Mouse (Mus musculus) liver, embryonic 14.5 days (tissue): ENCODE data around the gene Scube3. TPM values are rescaled to one million over a fixed set of nuclear protein-coding genes. Genes with fewer than 3 reads are reported as not detected.

Experiments
- ATAC-seq: fragments of 200-750 bp; cut with Nextera tagmentation; 2 replicates; pipeline ENCODE4 v1.8.0; 2017; ENCODE audit warnings: moderate number of reproducible peaks, mild to moderate bottlenecking, moderate library complexity; ENCODE audit not compliant: insufficient read depth
- DNase-seq, 3 experiments: peaks; one replicate each; pipeline ENCODE4 v3.0.0-alpha.2; 2012 to 2013; ENCODE audit warnings: low read depth in 3 of 3, low spot score in 3 of 3
- H3K27ac ChIP-seq: fragments of 300-500 bp; sonication (generic); 2 replicates; pipeline ENCODE4 v1.5.1; 2014; ENCODE audit warnings: moderate library complexity, mild to moderate bottlenecking, control low read depth, inconsistent platforms
- H3K27me3 ChIP-seq: fragments of 300-500 bp; sonication (generic); 2 replicates; pipeline ENCODE4 v1.6.1; 2014; ENCODE audit warnings: mild to moderate bottlenecking, low read length, moderate library complexity; ENCODE audit not compliant: control insufficient read depth, insufficient read depth
- H3K36me3 ChIP-seq: fragments of 300-500 bp; sonication (generic); replicated peaks from 2 replicates; pipeline ENCODE4 v1.6.1; 2014; ENCODE audit warnings: low read depth; ENCODE audit not compliant: control insufficient read depth, insufficient read depth
- H3K4me1 ChIP-seq, 2 experiments: fragments of 200-500 bp in 1 of 2; fragments of 300-500 bp in 1 of 2; sonication (generic) in 1 of 2; replicated peaks; 2 replicates each; pipeline ENCODE4 v1.6.1; 2012 to 2014; ENCODE audit warnings: antibody characterized with exemption in 1 of 2, inconsistent platforms in 1 of 2, low read length in 1 of 2; ENCODE audit not compliant: control insufficient read depth in 2 of 2, insufficient read depth in 2 of 2
- H3K4me2 ChIP-seq: fragments of 300-500 bp; sonication (generic); 2 replicates; pipeline ENCODE4 v1.6.1; 2014; ENCODE audit warnings: low read depth, mild to moderate bottlenecking, control low read depth, moderate library complexity
- H3K4me3 ChIP-seq, 2 experiments: fragments of 200-500 bp in 1 of 2; fragments of 300-500 bp in 1 of 2; sonication (generic) in 1 of 2; 2 replicates each; pipeline ENCODE4 v1.5.1; 2012 to 2014; ENCODE audit warnings: low read depth in 2 of 2, low read length in 2 of 2, mild to moderate bottlenecking in 2 of 2, control low read depth in 1 of 2, inconsistent platforms in 1 of 2, moderate library complexity in 1 of 2; ENCODE audit not compliant: insufficient read depth in 1 of 2
- H3K9ac ChIP-seq: fragments of 300-500 bp; sonication (generic); replicated peaks from 2 replicates; pipeline ENCODE4 v1.6.1; 2014; ENCODE audit warnings: mild to moderate bottlenecking, control low read depth, moderate library complexity
- H3K9me3 ChIP-seq: fragments of 300-500 bp; sonication (generic); 2 replicates; pipeline ENCODE4 v1.6.1; 2016; ENCODE audit warnings: low read length, mixed read lengths; ENCODE audit not compliant: control insufficient read depth
- CTCF ChIP-seq: IDR thresholded peaks from 2 replicates; pipeline ENCODE4 v1.5.1; 2016; ENCODE audit warnings: antibody characterized with exemption, low read depth, control low read depth
- EP300 ChIP-seq: IDR thresholded peaks from 2 replicates; pipeline ENCODE4 v1.6.1; 2016; ENCODE audit warnings: antibody characterized with exemption, low read depth
- WGBS: fragments of 180-500 bp; shearing (Covaris S2); extraction: QIAGEN DNeasy Blood & Tissue Kit; methylation state at CpG from one replicate; pipeline ENCODE4 v1.1.7; 2014; ENCODE audit not compliant: insufficient replicate concordance; 5-methylcytosine and 5-hydroxymethylcytosine counted together
- polyA plus RNA-seq, 2 experiments: library from polyadenylated mRNA; depleted of rRNA in 1 of 2; stranded (reverse) in 1 of 2; unstranded in 1 of 2; fragments of >200 nt; fragmentation: Nextera tagmentation in 1 of 2; extraction: Ambion mirVana in 1 of 2; gene quantifications; 2 replicates each; pipeline versions ENCODE4 v1.2.1 to v1.2.3; 2012 to 2014

Scube3 gene
- polyA plus RNA-seq, 2 experiments, result 0.23 to 0.33 TPM

- ATAC-seq, result no peak
- 67% methylated on average over 4 of the region's 4 CpGs for WGBS
These were observed 38.4 kb downstream of the Scube3 start for GRCm38 (mm10) chr17:28180331-28180730.

GRCm38 (mm10) chr17:28180783-28181544, 39.0 kb downstream of the Scube3 start:
- no peaks in the 10 kb centered on the region for H3K36me3 ChIP-seq
- no peak overlapping the region for H3K9ac ChIP-seq
- H3K27me3 ChIP-seq, result no peaks in the 10 kb centered on the region
- H3K4me3 ChIP-seq, result no peak overlapping the region
- H3K4me1 ChIP-seq, result peaks cover 0 to 26% of the 10 kb centered on the region in 2 experiments; a peak in 2 of 4 replicates
- no peak overlapping the region for H3K27ac ChIP-seq
- DNase-seq, result peak in 1 of 3 experiments; percentile 36
- no peaks in the 10 kb centered on the region for H3K9me3 ChIP-seq
- H3K4me2 ChIP-seq, result no peak overlapping the region
- TF ChIP-seq CTCF (no peak), EP300 (no peak)
- no peak for ATAC-seq
- 65% methylated on average over 15 of the region's 15 CpGs for WGBS

More at GRCm38 (mm10) chr17:28180331-28180730, 38.4 kb downstream of the Scube3 start:
- Histone ChIP-seq H3K9ac (no peak overlapping the region), H3K27ac (no peak overlapping the region), H3K9me3 (no peaks in the 10 kb centered on the region), H3K4me2 (no peak overlapping the region), H3K36me3 (no peaks in the 10 kb centered on the region), H3K4me3 (no peak overlapping the region), H3K4me1 (peaks cover 0 to 26% of the 10 kb centered on the region in 2 experiments; a peak in 2 of 4 replicates), H3K27me3 (no peaks in the 10 kb centered on the region)
- TF ChIP-seq CTCF, result no peak
- no peak for TF ChIP-seq EP300
- DNase-seq, result no peak

GRCm38 (mm10) chr17:28184971-28185638, 43.2 kb downstream of the Scube3 start:
- H3K4me2 ChIP-seq, result no peak overlapping the region
- H3K36me3 ChIP-seq, result no peaks in the 10 kb centered on the region
- no peaks in the 10 kb centered on the region for H3K27me3 ChIP-seq
- WGBS, result 40% methylated on average over 7 of the region's 7 CpGs
- H3K9me3 ChIP-seq, result no peaks in the 10 kb centered on the region
- TF ChIP-seq EP300, result no peak
- TF ChIP-seq CTCF, result no peak
- no peak overlapping the region for H3K4me3 ChIP-seq
- peak; percentile 59 for ATAC-seq
- H3K9ac ChIP-seq, result no peak overlapping the region
- H3K4me1 ChIP-seq, result peaks cover 0 to 12% of the 10 kb centered on the region in 2 experiments; a peak in 2 of 4 replicates
- no peak overlapping the region for H3K27ac ChIP-seq
- no peak for DNase-seq

GRCm38 (mm10) chr17:28188313-28188712, 46.4 kb downstream of the Scube3 start:
- ATAC-seq (no peak), DNase-seq (no peak)
- TF ChIP-seq EP300 (no peak), CTCF (no peak)
- no peak overlapping the region for H3K4me2 ChIP-seq
- no peak overlapping the region for H3K4me3 ChIP-seq
- H3K27me3 ChIP-seq, result no peaks in the 10 kb centered on the region
- no peak overlapping the region for H3K27ac ChIP-seq
- no peaks in the 10 kb centered on the region for H3K36me3 ChIP-seq
- peaks cover 0 to 2% of the 10 kb centered on the region in 2 experiments; a peak in 2 of 4 replicates for H3K4me1 ChIP-seq
- no peak overlapping the region for H3K9ac ChIP-seq
- H3K9me3 ChIP-seq, result no peaks in the 10 kb centered on the region
- 66% methylated on average over 5 of the region's 5 CpGs for WGBS

GRCm38 (mm10) chr17:28192754-28193153, 50.8 kb downstream of the Scube3 start:
- WGBS, result 67% methylated on average over 1 of the region's 1 CpGs

More at GRCm38 (mm10) chr17:28192754-28193153, 50.8 kb downstream of the Scube3 start:
- no peak for DNase-seq
- no peak overlapping the region for H3K4me2 ChIP-seq
- no peak overlapping the region for H3K4me3 ChIP-seq
- no peaks in the 10 kb centered on the region for H3K9me3 ChIP-seq
- H3K36me3 ChIP-seq, result no peaks in the 10 kb centered on the region
- H3K9ac ChIP-seq, result no peak overlapping the region
- H3K4me1 ChIP-seq, result no peaks in the 10 kb centered on the region
- H3K27me3 ChIP-seq, result no peaks in the 10 kb centered on the region
- no peak overlapping the region for H3K27ac ChIP-seq
- TF ChIP-seq CTCF (no peak), EP300 (no peak)
- ATAC-seq, result no peak
